Mouse (Mus musculus) thymus, postnatal 4 days (tissue): ENCODE data around the gene Znhit6.
A peak's percentile ranks its signal among the peaks of the same experiment; 100 is the strongest.

ENCODE experiments used
- DNase-seq: peaks from one replicate; pipeline ENCODE4 v3.0.0; 2021

The Znhit6 gene

DNA sequence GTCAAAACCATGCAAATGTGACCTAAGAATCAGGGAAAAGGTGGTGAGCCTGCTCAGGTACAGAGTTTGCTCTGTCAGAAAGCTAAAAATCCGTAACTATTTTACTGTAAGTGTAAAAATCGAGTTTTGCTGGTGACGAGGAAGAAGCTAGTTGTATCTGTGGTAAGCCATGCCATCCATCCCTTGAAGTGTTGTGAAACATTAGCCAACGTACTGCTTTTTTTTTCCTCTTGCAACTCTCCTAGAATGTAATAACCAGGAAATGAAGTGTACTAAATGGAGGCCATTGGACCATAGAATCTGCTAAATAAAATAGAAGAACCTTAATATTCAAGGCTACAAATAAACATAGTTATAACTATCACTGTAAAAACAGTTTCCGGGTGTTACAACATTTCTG lies 32.3 kb downstream of the Znhit6 start:
- no peak for DNase-seq

DNA sequence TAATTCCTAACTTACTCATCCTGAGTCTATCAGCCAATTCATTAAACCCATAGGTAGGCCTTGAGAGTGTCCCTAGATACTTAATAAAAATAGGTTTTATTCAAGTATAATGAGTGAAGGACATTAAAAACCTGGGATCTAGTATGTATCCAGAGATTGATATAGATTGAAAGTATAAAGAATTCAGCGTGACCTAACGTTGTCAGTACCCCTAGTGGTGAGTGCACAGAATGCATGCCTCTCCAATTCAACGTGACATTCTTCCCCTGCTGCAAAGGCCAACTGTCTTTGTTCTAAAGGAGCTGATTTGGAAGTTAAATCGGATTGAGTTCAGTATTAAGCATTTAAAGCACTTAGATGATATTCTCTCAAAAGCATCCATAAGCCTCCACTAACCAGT lies 36.7 kb downstream of the Znhit6 start:
- DNase-seq: peak; percentile 39

DNA sequence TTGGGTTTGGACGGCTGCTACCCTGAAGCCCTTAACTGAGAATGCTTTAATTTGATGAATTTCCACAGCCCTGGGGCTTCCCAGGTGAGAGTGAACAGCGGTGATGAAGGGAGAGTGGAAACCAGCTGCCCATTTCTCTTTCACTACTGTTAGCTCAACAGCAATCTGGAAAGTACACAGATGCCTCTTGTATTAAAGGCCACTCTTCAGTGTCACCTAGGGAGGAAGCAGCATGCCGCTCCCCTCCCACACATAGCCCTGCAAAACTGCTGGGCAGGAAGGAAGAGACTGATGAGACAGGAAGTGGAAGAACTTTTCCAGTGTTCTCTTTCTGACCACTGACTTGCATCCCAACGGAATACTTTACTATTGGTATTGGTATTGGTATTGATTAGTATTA lies 37.2 kb downstream of the Znhit6 start:
- DNase-seq: no peak

DNA sequence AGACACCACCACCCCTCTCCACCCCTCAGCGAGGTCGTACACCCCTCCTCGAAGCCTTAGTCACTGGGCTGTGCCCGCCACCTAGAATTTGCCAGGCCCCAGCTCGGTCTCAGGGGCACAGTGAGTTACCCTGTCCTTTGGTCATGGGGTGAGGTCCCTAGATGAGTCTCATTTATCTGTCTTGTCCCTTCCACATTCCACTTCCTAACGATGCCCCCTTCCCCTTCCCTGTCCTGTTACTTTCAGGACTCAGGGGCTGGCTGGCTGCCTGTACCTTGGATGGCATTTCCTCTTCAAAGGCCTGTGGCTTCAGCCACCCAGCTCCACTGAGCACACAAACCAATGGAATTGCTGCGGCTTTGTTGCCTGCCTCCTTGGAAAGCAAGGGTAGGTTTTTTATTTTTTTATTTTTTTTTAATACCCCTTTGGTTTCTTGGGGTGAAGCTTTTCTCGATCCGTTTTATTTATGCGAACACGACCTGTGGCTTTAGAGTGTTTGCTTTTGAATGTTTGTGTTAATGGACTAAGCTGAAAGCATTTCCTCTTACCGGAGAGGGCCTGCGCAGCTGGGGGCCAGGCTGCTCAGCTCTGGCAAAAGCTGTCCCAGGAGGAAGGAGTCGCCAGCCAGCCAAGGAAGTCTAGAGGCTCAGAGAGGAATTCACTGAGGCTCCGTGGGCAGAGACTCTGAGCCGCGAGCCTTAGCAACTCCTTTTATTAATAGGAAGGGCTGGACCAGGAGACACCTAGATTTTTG lies 38.5 kb downstream of the Znhit6 start:
- no peak for DNase-seq

DNA sequence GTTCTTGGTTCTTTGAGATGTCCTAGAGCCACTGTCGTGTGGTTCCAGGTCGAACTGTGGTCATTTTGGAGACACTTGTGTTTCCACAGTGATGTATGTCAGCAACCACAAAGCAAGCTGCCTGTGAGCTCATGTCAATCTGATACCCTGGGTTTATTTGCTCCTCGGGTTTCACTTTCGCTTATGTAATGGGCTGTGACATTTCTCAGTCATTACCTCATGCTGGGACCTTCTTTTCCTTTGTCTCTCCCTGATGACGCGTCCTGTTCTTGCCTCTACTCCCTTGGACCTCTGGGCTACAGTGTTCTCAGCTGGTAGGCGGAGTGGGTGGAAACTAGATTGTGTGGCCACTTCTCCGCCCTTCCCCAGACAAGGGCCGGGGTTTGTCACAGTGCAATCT lies 42.3 kb downstream of the Znhit6 start:
- no peak for DNase-seq

DNA sequence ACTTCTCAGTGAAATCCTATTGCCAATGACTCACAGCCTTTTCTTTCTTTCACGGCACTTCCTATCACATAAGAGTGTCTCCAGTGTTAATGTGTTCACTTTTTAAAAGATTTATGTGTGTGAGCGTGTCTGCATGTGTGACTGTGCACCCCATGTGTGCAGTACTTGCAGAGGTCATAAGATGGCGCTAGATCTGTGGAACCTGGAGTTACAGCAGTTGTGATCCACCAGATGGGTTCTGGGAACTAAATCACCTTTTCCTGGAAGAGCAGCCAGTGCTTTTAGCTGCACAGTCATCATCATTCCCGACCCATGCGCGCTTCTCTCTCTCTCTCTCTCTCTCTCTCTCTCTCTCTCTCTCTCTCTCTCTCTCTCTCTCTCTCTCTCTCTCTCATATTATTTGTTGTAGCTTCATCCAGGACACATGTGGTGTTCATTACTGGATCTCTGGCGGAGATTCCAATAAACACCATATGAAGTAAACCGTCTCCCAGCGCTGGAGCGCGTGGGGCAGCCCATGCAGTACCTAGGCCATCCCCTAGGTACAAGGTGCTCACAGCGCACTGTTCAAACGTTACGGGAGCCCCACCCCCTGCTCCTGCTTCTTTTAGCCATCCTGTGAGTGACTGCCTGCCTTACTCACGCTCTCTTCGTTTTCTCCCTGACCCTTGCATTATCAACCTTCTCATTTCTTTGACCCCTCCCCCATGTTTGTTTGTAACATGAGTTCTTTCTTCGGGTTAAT lies 43.8 kb downstream of the Znhit6 start:
- DNase-seq: no peak

DNA sequence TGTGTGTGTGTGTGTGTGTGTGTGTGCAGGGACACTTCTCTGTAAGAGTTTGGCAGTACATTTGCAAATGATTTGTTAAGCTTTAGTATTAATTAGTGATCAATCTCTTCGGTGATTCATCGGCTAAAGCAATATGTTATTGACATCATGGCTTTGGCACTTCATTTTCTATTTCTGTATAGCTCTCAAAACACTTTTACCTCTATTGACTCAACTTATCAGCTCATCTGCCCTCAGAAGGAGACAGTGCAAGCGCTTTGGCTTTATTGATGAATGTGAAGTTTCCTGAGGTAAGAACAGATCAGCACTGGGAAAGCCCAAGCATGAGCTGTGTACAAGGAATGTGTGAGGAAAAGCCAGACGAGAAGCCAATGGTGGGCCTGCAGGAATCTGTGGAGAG lies 45.2 kb downstream of the Znhit6 start:
- no peak for DNase-seq

DNA sequence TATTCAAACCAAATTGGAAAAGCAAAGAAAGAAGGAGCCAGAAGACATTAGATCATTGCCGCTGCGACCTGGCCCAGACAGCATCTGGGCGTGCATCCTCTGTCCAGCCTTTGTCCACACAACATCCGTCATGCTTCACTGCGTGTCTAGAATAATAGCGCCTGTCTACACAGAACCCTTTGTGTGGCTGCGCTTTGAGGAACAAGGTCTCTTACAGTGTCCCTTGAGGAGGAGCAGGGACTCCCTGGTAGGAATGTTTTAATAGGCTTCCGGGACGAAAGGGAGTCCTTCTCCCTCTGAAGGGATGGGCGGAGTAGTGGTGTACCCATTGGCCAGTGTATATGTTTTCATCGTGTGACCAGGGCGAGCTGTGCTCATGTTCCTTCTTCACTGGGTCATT lies 47.0 kb downstream of the Znhit6 start:
- DNase-seq: no peak

DNA sequence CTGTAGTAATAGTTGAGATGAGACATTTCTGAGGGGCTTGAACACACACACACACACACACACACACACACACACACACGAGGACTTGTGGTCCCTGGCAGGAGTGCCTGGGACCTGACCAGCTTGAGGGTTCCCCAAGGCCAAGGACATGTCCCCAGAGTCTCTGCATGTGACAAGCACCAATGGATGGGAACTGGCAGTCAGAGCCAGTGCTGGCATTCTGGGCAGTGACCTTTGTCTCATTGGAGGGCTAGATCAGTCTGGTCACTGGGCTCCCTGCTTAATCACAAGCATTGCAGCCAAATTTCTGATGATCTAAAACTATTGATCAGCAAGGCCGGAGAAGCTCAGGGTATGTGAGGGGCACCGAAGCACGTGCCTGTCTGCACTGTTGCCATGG lies 48.8 kb downstream of the Znhit6 start:
- DNase-seq: no peak

DNA sequence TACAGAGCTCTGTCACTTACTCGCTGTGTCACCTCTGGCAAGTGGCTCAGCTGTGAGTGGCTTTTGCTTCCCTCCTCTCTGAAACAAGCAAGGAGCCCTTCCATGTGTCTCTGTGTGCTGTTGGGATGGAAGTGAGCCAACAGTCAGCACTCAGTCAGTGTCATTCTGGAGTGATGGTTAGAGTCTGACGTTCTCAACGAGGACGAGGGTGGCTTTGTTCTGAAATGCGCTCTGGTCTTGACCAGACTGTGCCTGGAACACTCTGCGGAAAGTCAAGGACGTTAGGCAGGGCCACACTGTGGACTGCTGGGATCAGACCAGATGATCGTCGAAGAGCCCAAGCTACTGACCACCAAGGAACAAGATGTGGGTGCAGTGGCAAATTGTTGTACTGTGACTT lies 49.5 kb downstream of the Znhit6 start:
- no peak for DNase-seq

DNA sequence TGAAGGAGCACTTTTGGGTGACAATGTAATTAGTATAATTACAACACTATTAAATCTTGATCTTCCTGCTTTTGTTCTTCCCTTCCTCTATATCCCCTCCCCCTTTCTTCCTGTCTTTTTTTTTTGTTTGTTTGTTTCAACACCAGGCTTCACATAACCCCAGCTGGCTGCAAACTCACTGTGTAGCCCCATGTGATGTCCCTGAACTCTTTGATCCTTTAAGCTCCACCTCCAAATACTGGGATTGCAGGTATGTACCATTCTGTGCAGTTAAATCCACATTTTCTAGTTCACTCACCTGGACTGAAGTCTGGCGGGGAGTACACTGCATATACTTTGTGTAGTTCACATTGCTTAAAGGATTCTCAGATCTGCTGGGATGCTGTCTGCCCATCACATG lies 50.1 kb downstream of the Znhit6 start:
- DNase-seq: no peak

DNA sequence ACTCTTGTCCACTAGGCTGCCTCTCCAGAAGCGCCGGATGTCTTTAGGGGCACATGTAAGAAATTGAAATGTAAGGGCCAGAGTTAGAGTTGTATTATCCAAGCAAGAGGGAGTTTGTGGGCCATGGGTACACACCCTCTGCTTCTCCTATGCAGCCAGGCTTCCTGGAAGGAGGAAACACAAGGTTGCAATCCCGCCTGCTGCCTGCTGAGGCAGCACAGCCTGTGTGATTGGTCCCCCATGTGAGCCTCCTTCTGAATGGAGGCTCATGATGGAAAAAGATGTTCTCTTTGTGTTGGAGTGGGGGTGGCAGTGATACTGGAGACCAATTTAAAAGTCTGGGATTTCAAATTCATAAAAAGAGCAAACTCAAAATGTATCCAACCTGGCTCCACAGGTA lies 51.8 kb downstream of the Znhit6 start:
- no peak for DNase-seq

DNA sequence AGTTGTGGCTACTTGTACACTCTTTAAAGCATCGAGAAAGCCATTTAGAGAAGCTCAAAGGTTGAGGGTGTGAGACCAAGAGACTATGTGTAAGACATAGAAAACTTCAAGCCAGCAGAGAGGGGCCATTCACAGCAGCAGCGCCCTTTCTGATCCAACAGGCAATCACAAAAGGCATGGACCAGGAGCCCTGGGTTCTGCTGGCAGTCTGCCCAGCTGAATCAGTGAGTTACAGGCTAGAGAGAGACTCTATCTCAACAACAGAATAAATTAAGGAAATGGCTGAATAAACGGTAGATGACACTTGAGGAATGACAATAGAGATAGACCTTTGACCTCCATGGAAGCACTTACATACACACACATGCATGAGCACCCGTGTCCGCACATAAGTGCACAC lies 52.6 kb downstream of the Znhit6 start:
- DNase-seq: no peak

DNA sequence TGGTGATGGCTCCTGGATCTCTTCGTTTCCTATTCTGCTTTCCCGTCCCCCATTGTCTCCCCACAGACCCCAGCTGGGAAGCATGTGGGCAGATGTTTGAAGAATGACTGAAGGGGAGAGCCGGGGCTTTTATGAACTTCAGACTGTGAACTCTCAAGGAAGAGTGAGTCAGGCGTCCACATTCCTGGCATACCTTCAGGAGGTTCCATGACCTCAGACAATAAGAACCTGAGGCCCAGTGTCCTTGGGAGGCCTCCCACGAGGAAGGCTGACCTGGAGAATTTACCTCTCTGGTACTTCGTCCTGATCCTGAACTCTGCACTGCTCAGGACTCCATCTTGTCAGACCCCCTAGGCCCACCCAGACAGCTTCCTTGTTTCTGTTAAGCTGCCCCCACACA lies 56.9 kb downstream of the Znhit6 start:
- DNase-seq: no peak

DNA sequence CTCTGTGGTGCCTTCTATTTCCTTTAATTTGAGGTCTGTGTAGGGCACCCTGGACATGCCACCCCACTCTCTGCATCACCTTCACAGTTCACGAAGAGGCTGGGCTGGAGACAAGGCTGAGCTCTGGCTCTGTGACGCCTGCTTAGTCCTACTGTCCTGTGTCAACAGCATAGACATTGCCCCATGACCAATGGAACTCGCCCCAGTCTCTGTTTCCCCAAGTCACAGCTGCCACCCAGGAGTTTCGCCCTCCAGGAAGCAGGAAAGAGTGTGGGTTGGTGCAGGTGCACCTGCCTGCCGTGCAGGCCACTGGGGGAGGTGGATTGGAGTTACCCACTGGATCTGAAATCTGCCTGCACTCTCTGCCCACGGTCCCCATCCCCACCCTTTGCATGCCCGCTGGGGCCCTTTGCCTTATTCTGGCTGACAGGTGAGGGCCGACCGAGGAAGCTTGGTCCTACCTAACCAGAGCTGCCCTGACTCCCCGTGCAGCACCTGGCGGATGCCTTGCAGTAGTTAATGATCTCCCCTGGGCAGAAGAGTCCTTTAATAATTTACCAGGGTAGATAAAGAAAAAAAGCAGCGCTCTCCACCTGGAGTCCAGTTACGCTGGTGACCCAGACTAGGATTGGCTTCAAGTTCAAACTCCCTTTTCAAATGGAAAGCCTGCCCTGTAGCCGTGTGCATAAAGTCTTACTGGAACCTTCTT lies 58.2 kb downstream of the Znhit6 start:
- no peak for DNase-seq

DNA sequence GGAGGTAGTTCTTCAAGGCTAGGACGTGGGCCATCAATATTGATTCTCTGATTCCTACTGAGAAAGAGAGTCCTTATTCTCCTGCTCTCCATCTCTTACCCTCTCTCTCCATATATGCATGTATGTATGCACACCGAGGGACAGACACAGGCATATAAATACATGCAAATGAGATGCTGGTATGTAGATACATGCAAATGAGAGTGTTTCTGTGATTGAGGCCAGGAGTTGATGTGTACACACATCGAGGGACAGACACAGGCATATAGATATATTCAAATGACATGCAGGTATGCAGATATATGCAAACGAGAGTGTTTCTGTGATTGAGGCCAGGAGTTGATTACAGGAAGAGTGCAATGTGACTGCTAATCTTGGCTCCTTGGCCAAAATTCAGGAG lies 64.2 kb downstream of the Znhit6 start:
- DNase-seq: no peak

DNA sequence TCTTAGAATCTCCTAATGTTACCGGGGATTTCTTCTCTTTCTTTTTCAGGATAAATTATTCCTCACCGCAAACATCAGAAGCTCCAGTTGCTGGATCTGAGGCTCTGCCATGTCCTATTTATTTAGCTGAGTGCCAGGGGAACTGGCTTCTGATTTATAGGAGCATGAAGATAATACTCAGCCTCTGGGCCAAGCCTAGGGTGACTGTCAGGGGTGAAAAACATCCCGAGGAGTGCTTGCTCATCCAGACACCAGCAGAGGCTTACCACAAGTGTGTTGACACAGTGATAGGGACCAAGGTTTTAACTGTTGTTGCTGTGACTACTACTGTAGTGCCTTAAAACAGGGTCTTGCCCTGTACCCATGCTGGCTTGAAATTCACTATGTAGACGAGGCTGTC lies 64.6 kb downstream of the Znhit6 start:
- no peak for DNase-seq

DNA sequence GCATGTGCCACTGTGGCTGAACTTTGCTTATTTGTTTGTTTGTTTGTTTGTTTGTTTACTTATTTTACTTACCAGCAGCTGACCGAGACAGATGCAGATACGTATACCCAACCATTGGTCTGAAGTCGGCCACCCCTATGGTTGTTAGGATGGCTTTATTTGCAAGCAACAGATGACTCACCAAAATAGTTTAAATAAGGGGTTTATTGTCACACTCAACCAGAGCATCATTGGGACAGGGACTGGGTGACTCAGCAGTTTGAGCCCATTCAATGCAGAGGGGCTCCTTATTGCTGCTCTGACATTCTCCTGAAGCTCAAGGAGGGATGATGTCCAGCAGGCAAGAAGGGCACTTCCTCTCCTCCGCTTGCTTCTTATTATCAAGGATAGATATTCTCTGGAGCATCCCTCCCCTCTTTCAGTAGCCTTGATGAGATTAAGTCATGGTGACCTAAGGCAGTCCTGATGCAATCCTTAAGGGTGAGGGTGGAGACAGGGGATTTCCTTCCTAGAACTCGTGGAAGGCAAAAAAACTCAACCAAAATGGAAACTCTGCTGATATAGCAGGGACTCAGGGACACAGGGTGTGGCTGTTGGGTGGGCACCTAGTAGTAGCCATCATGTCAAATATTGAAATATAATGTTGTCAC lies 65.2 kb downstream of the Znhit6 start:
- DNase-seq: no peak

DNA sequence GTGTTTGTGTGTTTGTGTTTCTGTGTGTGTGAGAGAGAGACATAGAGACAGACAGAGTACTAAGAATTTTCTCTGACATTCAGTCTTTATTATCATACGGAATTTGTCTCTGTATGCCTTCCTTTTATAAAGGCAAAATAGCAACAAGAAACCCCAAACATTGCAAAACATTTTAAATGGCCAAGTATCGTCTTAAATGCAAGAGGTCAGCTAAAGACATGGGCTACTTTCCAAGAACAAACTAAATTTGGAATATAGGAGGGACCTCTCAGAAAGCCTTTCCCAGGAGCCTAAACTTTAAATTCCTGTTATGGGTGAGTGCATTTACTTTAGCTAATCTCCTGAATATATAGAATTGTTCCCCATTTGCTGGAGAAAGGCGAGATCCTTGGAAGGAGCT lies 65.9 kb downstream of the Znhit6 start:
- no peak for DNase-seq

DNA sequence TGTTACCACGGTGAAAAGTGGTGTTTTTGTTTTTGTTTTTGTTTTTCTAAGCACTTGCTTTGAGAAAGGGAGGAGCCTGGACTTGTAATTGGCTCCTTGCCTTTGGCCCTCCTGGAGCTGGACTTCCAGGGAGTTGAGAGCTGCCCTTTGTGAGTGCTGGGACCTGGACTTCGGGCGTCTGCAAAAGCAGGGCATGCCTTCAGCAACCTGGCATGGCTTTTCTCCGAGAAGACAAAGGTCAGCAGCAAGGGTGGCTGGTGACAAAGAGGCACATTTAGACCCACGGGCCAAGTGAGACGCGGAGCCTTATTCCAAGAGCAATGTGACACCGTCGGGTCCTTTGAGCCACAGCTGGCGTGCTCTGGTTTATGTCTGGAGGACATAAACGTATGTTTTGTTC lies 66.9 kb downstream of the Znhit6 start:
- DNase-seq: no peak

DNA sequence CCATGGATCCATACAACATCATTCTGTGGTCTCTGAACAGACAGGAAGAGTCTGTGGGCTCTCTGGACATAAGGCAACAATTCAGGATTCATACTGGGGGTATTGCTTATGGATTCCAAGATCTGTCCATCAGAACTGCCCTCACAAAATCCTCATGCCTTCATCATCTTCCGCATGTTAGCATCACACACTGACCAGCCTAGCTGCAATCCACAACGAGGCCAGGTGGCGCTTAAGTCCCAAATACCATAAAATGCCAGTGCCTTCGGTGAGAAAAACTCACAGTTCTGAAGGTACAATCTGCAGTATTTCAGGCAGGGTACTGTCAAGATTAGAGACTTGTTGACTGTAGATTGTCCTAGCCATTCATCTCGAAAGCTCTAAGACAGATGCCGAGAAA lies 69.5 kb downstream of the Znhit6 start:
- DNase-seq: no peak

DNA sequence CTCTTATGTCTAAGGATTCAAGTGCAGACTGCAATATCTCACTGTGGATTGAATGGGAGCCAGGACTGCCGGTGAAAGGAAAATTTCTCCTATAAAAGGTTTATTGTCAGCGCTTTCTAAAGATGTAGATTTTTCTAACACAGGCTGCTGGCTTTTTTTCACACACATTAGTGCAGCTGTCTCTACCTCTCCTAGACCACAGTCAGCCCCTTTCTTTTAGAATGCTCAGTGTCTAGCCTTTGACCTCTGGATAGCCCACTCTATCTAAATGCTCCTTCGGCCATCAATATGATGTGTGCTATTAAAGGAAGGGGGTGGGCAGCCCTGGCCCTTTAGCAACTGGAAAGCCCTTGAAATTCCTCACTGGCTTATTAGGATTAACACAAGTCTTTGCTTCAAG lies 70.0 kb downstream of the Znhit6 start:
- no peak for DNase-seq

DNA sequence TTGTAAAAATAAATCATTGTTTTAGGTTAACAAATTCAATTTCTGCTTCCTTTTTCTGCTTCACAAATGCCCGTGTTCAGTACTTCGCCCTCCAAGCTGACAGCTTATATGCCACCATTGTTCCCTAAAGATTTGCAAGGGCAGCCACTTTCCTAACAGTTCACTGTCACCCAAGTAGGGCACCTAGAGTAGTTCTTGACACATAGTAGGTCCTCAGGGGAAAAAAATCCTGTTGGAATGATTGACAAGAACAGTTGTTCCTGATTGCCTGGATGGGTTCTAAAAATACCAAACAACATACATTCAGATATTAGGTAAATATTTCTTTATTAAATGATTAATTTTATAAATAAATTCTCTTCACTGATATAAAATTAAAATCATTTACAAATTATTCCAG lies 70.7 kb downstream of the Znhit6 start:
- DNase-seq: no peak

DNA sequence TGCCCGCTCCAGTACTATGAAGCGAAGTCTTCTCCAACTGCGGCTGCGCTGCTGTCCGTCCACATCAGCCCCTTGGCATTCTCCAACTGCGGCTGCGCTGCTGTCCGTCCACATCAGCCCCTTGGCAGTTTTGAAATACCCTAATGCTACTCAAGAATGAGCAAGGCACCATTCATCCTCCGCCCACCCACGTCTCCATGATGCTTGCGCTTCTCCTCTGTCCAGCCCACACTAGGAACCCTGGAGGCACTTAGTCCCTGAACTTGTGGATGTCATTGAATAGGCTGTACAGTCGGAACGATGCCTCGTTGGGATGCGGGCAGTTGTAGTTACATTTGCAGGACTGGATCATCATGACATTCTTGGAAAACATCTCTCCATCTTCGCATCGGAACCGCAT lies 71.4 kb downstream of the Znhit6 start:
- no peak for DNase-seq
